Mouse (Mus musculus) NIH3T3 (cell line): ENCODE measurements around the gene Hoxd12.
A peak's percentile ranks its signal among the peaks of the same experiment; 100 is the strongest.

ENCODE experiments used
- DNase-seq: peaks from one replicate; pipeline ENCODE4 v3.0.0-alpha.2; 2012; ENCODE audit warnings: low read depth

The Hoxd12 gene

GRCm38 (mm10) chr2:74663291-74663925 is 11.4 kb upstream of the Hoxd12 start:
- DNase-seq: peak; percentile 81

DNA sequence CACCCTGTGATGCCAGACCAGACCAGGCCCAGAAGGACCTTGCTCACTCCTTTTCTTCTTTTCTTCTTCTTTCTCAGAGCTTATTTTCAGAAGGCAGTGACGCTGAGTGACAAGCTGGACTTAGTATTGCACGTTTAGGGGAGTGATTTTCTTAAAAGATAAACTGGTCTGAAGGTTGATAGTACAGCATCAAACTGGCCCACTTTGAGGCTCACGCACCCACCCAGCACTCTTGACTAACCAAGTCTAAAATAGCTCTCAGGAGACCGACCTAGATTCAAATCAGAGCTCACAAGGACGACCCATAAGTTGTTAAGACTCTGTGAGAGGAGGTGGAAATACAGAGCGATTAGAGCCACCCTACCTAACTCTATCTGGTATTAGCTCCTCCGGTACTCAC is 8.4 kb upstream of the Hoxd12 start:
- DNase-seq: no peak

GRCm38 (mm10) chr2:74667191-74667841 is 7.5 kb upstream of the Hoxd12 start:
- DNase-seq: no peak

DNA sequence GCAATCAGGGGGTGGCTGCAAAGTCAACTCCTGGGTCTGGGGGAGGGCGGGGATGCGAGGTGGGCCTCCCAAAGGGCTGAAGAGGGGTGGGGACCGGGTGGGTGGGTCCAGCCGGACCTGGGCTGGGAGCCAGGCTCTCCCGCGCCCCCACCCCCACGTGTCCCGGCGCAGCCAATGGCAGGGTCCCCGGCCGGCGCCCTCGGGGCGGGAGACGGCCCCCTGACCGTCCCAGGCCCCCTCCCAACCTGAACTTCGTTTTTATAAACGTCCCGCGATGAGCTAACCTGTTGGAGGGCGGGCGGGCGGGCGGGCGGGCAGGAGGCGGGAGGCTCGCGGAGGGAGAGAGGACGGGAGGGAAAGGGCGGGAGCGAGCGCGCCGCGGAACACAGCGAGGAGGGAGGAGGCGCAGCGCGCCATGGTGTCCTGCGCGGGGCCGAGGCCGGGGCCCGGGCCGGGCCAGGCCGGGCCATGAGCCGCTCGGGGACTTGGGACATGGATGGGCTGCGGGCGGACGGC is 6.9 kb upstream of the Hoxd12 start, which contains the start of gene Hoxd13:
Gene Hoxd13 (plus strand): TSS at position 469 of the 516 bp plus-strand sequence.
- DNase-seq: no peak

DNA sequence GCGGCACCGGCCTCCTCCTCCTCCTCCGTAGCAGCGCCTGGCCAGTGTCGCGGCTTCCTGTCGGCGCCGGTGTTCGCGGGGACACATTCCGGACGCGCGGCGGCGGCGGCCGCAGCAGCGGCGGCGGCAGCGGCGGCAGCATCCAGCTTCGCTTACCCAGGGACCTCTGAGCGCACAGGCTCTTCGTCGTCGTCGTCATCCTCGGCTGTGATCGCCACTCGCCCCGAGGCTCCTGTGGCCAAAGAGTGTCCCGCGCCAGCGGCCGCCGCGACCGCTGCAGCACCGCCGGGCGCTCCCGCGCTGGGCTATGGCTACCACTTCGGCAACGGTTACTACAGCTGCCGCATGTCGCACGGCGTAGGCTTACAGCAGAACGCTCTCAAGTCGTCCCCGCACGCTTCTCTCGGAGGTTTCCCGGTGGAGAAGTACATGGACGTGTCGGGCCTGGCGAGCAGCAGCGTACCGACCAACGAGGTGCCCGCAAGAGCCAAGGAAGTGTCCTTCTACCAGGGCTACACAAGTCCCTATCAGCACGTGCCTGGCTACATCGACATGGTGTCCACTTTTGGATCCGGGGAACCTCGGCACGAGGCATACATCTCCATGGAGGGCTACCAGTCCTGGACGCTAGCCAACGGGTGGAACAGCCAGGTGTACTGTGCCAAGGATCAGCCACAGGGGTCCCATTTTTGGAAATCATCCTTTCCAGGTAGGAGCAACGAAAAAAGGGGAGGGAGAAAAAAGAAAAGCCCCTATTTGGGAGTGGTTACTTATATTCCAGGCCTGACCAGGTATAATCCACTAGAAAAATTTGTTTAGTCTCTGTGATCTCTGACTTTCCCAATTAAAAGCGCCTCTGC is 6.2 kb upstream of the Hoxd12 start:
- no peak for DNase-seq

GRCm38 (mm10) chr2:74669230-74669578 is 5.6 kb upstream of the Hoxd12 start:
- no peak for DNase-seq

DNA sequence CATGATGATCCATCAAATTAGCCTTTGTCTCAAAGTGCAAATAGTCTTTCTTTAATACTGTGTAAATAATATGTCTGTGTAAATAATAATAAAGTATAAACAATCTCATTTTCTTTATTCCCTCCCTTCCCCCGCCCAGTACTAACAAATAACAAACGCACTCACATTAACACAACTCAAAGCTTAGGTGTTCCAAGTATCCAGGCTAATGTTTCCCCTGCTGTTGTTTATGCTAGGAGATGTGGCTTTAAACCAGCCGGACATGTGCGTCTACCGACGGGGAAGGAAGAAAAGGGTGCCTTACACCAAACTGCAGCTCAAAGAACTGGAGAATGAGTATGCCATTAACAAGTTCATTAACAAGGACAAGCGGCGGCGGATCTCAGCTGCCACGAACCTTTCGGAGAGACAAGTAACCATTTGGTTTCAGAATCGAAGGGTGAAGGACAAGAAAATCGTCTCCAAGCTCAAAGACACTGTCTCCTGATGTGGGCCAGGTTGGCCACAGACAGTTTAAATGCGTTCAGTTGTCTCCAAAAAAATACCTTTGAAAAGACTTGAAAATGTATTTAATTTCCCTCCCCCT is 5.1 kb upstream of the Hoxd12 start:
- no peak for DNase-seq

DNA sequence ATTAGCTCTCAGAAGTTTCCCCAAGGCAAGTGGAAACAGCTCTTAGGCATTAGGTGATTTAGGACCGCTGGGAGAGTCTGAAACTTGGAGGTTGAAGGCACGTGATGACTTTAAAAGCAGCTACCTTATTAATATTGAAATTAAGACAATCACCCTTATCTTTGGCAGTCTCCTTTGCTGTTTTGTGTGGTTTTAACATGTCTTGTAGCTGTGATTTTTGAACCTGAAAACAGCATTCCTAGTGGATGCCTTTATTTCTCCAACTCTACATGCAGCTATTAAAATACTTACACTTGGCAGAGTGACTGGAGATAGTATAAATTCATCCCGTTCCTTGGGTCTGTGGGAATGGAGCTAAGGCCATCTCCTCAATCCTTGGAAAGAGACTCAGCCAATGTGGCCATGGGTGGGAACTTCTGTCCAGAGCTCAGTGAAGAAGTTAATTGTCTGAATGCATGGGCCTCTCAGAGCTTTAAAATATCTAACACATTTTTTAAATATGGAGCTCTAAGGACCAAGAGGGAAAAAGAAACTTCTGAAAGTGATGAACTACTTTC is 4.1 kb upstream of the Hoxd12 start:
- no peak for DNase-seq

DNA sequence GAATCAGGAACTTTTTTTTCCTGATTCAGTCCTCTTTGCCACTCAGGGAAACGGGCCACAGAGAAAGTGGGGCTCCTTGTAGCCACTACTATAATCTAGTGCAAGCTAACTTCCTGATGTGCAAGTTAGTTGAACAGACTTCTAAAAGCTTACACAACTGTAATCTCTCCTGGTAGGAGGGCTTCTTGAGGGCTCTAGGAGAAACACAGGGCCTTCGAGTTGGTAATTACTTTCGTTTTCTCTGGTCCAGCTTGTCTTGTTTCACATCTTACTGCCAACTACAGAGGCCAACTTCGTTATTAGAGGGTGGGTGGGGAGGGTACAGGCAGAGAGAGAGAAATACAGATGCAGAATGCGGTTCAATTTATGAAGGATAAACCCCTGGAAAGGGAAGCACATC is 3.0 kb upstream of the Hoxd12 start:
- DNase-seq: no peak

- DNase-seq: peak; percentile 76
Measured at GRCm38 (mm10) chr2:74672481-74673362, 2.1 kb upstream of the Hoxd12 start.

- no peak for DNase-seq
Measured at GRCm38 (mm10) chr2:74673835-74674425, 883 bp upstream of the Hoxd12 start.

DNA sequence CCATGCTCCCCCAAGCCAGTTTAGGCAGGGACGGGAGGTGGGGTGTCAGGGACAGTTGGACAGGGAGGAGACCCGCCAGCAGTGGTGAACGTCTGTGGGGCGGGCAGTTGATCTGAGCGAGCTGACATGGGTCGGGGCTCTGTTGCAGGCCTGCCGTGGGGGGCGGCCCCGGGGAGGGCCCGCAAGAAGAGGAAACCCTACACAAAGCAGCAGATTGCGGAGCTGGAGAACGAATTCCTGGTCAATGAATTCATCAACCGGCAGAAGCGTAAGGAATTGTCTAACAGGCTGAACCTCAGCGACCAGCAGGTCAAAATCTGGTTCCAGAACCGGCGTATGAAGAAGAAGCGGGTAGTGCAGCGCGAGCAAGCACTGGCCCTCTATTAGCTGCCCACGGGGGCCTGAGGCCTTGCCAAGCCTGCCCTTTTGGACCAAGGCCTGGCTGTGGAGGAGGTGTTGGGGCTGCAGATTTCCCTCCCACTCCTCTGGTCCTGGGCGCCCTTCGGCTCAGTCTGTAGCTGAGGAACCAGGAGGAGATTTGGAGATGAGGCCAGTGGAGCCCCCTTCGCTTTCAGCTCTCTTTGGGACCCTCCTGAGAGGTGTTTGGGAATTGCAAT is 961 bp downstream of the Hoxd12 start:
- no peak for DNase-seq

DNA sequence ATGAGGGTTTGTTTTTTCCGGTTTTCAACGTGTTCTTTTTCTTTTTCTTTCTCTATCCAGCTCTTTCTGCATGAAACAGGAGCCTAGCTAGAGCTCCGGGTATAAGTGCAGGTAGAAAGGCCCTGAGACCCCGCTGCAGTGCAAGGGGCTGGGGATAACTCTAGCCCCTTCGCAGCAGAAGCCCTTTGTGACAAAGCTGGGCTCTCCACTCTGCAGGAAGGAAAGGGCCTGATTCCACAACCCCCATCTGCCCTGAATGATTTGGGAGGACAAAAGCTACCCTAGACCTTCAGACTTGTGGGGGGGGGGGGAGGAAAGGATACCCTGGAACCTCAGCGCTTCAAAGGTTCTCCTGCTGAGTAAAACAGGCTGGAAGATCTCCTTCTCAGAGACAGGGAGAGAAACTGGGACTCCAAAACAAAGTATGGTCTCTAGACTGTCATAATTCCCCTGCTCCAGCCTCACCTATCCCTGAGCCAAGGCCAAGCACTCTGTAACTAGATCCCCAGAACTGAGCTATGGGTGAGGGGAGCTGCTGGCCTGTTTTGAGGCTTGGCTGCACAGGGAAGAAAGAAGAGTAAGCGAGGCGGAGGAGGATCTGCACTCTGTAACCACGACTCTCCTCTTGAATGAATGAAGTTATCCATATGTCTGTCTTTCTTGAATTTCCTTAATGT is 1.7 kb downstream of the Hoxd12 start:
- DNase-seq: no peak

DNA sequence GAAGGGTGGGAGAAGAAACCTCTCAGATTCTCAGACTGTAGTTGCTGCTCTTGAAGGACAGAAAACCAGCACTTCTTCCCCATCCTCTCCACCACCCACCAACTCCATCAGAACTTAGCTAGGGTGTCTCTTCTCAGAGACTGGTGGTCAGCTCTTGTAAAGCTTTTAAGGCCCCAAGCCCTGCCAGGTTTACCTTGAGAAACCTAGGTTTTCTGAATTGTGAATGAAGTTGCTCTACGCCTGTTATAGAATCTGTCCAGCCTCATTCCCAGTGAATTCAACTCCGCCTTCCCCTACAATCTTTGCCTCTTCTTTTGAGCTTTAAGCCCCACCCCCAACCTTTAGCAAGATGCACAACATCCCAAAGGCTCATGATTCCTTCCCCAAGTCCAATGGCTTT is 2.3 kb downstream of the Hoxd12 start:
- DNase-seq: no peak

GRCm38 (mm10) chr2:74678891-74679595 is 4.2 kb downstream of the Hoxd12 start, which contains the start of gene Hoxd11:
Gene Hoxd11 (plus strand): TSS chr2:74679557.
- peak; percentile 20 for DNase-seq

GRCm38 (mm10) chr2:74679596-74679971 is 4.8 kb downstream of the Hoxd12 start:
- no peak for DNase-seq

- no peak for DNase-seq
Measured at GRCm38 (mm10) chr2:74679980-74680379, 5.2 kb downstream of the Hoxd12 start.

DNA sequence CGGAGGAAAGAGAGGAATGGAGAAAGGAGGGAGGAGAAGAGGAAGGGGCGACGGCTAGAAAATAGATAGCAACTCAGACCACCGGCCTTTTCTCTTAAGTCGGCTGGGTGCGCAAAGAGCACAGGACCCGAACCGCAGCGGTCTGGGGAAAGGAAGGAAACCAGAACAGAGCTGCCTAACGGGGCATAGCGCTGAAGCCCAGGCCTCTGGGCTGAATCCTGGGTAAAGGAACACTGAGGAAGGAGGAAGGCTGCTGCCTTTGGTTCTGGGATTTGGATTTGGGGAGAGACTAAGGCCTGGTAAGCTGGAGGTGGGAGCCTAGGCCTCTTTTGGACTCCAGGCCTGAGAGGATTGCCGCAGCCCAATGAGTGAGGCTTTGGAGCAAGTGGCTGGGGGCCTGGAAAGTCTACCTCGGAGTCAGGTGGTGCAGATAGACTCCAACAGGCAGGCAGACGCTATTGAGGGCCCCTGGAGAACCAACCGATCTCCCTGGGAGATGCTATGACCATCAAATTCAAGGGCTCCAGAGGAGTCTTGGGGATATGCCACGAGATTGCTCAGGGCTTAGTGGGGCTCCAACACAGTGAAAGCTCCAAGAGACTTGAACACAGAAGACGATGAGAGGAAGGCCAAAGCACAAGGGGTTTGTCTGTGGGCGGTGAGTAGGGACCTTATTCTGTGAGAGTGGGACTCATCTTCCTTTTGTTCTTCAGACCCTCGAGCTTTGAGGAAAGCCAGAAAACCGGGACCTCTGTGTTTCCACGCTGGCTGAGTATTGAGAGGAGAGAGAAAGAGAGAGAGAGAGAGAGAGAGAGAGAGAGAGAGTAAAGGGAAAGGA is 6.0 kb downstream of the Hoxd12 start:
- DNase-seq: no peak
